Comparison of ENCODE assay signal across 17 mouse cellular contexts in the genomic region with DNA sequence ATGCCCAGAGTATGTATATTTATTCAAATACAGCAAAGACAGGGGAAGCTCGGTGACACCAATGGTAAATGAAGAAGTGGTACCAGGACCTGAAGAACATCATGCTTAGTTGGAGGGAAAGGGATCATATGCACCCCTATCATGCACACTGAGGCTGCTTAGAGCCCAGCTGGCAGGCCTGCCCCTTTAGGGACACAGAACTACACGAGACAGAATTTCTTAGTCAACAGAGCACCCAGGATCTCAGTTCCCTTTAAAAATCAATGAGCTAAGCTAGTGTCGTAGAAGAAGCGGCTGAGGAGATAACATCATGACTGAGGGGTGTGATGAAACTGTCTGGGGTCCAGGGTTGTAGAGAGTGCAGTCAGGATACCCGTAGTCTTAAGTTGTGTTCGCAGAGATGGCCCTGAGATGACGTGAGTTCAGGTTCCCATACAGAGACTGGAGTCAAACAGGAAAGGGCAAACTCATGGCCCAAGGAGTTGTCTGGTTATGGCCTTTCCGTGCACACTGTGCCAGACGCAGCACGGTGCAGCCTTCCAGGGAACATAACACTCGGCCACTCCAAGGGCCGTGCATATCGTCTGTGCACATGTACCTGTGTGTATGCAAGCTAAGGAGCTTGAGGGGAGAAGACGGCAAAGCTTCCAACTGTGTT.
DNase-seq lines count a peak whose midpoint lies in the region; ATAC-seq and TF ChIP-seq lines count a peak whose summit lies in the region.
"Had no signal": no experiment of that assay in that cellular context is flagged by ENCODE, and none has a peak within 500 bp of the region (broad histone marks: within the 10 kb centered on the region; RNA-seq: fewer than 3 reads in every experiment).

No protein-coding gene starts in this region.

- H3K4me2 ChIP-seq in heart, postnatal 0 days (ENCODE audit: low read depth, low read length): no peak overlapping the region
- H3K4me2 ChIP-seq in lung, postnatal 0 days (replicated peaks; ENCODE audit: low read depth, low read length): no peak overlapping the region
- H3K4me2 ChIP-seq: liver, embryonic 13.5 days; midbrain, embryonic 12.5 days had no signal

- 84% methylated on average over 14 of the region's 14 CpGs for WGBS in heart, postnatal 0 days
- WGBS in lung, postnatal 0 days: 66% methylated on average over 14 of the region's 14 CpGs
- WGBS in small intestine, adult 2 months: 89% methylated on average over 14 of the region's 14 CpGs
- WGBS in hindbrain, embryonic 10.5 days: 89% methylated on average over 14 of the region's 14 CpGs

- intact Hi-C loops in heart, postnatal 14 days (cut with DNase I): no loop called here

- H3K27me3 ChIP-seq in heart, postnatal 0 days (ENCODE audit: control insufficient read depth, insufficient read depth, low read length): no peaks in the 10 kb centered on the region
- no peaks in the 10 kb centered on the region for H3K27me3 ChIP-seq in lung, postnatal 0 days (replicated peaks; ENCODE audit: insufficient read depth, low read length)
- no peaks in the 10 kb centered on the region for H3K27me3 ChIP-seq in small intestine, adult 2 months (ENCODE audit: control insufficient read depth, insufficient read depth, low read length)
- no peaks in the 10 kb centered on the region for H3K27me3 ChIP-seq in hindbrain, embryonic 10.5 days (ENCODE audit: insufficient read depth, poor library complexity, severe bottlenecking)
- H3K27me3 ChIP-seq: liver, embryonic 13.5 days; midbrain, embryonic 12.5 days had no signal

- DNase-seq in heart, postnatal 0 days (ENCODE audit: low spot score): no peak
- no peak for DNase-seq in heart, postnatal 14 days
- DNase-seq in lung, postnatal 0 days (ENCODE audit: low spot score): no peak
- no peak for DNase-seq in lung, postnatal 14 days
- DNase-seq in brain, adult 2 months (ENCODE audit: low read depth, low spot score): peak; percentile 28
- DNase-seq in hindbrain, embryonic 10.5 days (ENCODE audit: low spot score): no peak
- DNase-seq in kidney, postnatal 10 days: no peak
- DNase-seq: adrenal gland, postnatal 10 days; cerebellum, adult 11 months; embryo, embryonic 11 days; gastrocnemius, postnatal 25 days; heart, postnatal 10 days; kidney, postnatal 14 days; liver, embryonic 13.5 days had no signal

- H3K4me3 ChIP-seq in heart, postnatal 0 days (ENCODE audit: low read depth, low read length): no peak overlapping the region
- no peak overlapping the region for H3K4me3 ChIP-seq in lung, postnatal 0 days (ENCODE audit: low read depth, low read length)
- no peak overlapping the region for H3K4me3 ChIP-seq in small intestine, adult 2 months (ENCODE audit: low read depth, low read length)
- no peak overlapping the region for H3K4me3 ChIP-seq in hindbrain, embryonic 10.5 days
- H3K4me3 ChIP-seq: left cerebral cortex, adult 2 months; liver, embryonic 13.5 days; midbrain, embryonic 12.5 days had no signal

- no peak for TF ChIP-seq POLR2A in small intestine, adult 2 months (IDR thresholded peaks at IDR 0.05; ENCODE audit: low read depth, low read length)

- H3K27ac ChIP-seq in heart, postnatal 0 days (ENCODE audit: low read depth): peak overlapping the region; percentile 26; the same call in 1 of the 2 replicates
- H3K27ac ChIP-seq in lung, postnatal 0 days (ENCODE audit: low read length): peak overlapping the region; percentile 70
- H3K27ac ChIP-seq in small intestine, adult 2 months (ENCODE audit: insufficient read depth, low read depth, low read length): peak overlapping the region; percentile 67
- no peak overlapping the region for H3K27ac ChIP-seq in hindbrain, embryonic 10.5 days
- H3K27ac ChIP-seq: left cerebral cortex, adult 2 months; liver, embryonic 13.5 days; midbrain, embryonic 12.5 days had no signal

- H3K4me1 ChIP-seq in heart, postnatal 0 days (ENCODE audit: control insufficient read depth, insufficient read depth): peaks cover 24% of the 10 kb centered on the region
- H3K4me1 ChIP-seq in lung, postnatal 0 days (ENCODE audit: insufficient read depth, low read depth, low read length): peaks cover 40% of the 10 kb centered on the region; the same call in 1 of the 2 replicates
- H3K4me1 ChIP-seq in small intestine, adult 2 months (ENCODE audit: control insufficient read depth, insufficient read depth, insufficient read length, low read length): peaks cover 52% of the 10 kb centered on the region
- H3K4me1 ChIP-seq in hindbrain, embryonic 10.5 days (replicated peaks): peaks cover 44% of the 10 kb centered on the region
- H3K4me1 ChIP-seq: midbrain, embryonic 12.5 days had no signal

- no peak overlapping the region for H3K9ac ChIP-seq in heart, postnatal 0 days (replicated peaks; ENCODE audit: low read depth, low read length)
- H3K9ac ChIP-seq in lung, postnatal 0 days (replicated peaks; ENCODE audit: low read depth): no peak overlapping the region
- H3K9ac ChIP-seq: liver, embryonic 13.5 days; midbrain, embryonic 12.5 days had no signal

- TF ChIP-seq EP300 in heart, postnatal 0 days (IDR thresholded peaks at IDR 0.05; ENCODE audit: low read depth): no peak
- TF ChIP-seq EP300 in lung, postnatal 0 days (IDR thresholded peaks at IDR 0.05): no peak

- TF ChIP-seq CTCF in heart, postnatal 0 days (IDR thresholded peaks at IDR 0.05; ENCODE audit: low read depth): no peak
- TF ChIP-seq CTCF in lung, postnatal 0 days (IDR thresholded peaks at IDR 0.05): no peak
- TF ChIP-seq CTCF in small intestine, adult 2 months (IDR thresholded peaks at IDR 0.05; ENCODE audit: extremely low read depth, insufficient read length, insufficient replicate concordance, low read depth, low read length): no peak

- H3K36me3 ChIP-seq in heart, postnatal 0 days (replicated peaks; ENCODE audit: control insufficient read depth, insufficient read depth, low read length): no peaks in the 10 kb centered on the region
- H3K36me3 ChIP-seq in lung, postnatal 0 days (ENCODE audit: insufficient read depth, low read length): no peaks in the 10 kb centered on the region
- H3K36me3 ChIP-seq in small intestine, adult 2 months (ENCODE audit: control insufficient read depth, insufficient read depth, low read length): no peaks in the 10 kb centered on the region
- H3K36me3 ChIP-seq in hindbrain, embryonic 10.5 days: no peaks in the 10 kb centered on the region
- H3K36me3 ChIP-seq: liver, embryonic 13.5 days; midbrain, embryonic 12.5 days had no signal

- no peaks in the 10 kb centered on the region for H3K9me3 ChIP-seq in heart, postnatal 0 days (replicated peaks; ENCODE audit: control insufficient read depth, low read length)
- no peaks in the 10 kb centered on the region for H3K9me3 ChIP-seq in lung, postnatal 0 days (ENCODE audit: low read length)
- no peaks in the 10 kb centered on the region for H3K9me3 ChIP-seq in hindbrain, embryonic 10.5 days
- H3K9me3 ChIP-seq: liver, embryonic 13.5 days; midbrain, embryonic 12.5 days had no signal

- ATAC-seq in heart, postnatal 0 days (ENCODE audit: insufficient read depth, low read depth): no peak
- no peak for ATAC-seq in lung, postnatal 0 days
